Mouse (Mus musculus) right cerebral cortex, postnatal 10 days (tissue): ENCODE measurements around the gene Try10.
"Not testable (repeated sequence)": the region's sequence is repeated elsewhere in the genome, so short reads cannot be mapped to it uniquely, and the experiment has no call there.

Experiments used
- DNase-seq, 2 experiments: peaks; one replicate each; pipeline ENCODE4 v3.0.0; 2021; ENCODE audit warnings: low spot score in 2 of 2

The Try10 gene

GRCm38 (mm10) chr6:41353932-41354331 is at the start of gene Try10:
TSS of gene Try10 (plus strand) at chr6:41354105.
- DNase-seq = no peak

- not testable (repeated sequence) for DNase-seq
Observed at GRCm38 (mm10) chr6:41316741-41317140, 37.2 kb upstream of the Try10 start, which contains the start of gene Try5. TSS of gene Try5 (minus strand) at chr6:41316841.

DNA sequence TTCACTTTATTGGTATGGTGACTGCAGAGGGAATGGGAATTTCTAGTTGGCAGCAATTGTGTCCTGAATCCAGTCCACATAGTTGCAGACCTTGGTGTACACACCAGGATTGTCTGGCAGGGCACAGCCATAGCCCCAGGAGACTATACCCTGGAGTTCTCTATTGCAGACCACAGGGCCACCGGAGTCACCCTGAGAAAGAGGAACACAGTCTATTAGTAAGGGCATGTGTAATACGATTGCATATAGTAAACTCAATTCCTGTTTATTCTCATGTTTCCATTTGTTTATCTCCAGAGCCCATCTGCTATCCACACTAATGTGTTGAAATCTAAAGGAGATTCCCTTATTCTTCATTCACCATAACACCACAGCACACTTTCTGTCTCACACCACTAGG is 19.9 kb downstream of the Try10 start:
- not testable (repeated sequence) for DNase-seq

DNA sequence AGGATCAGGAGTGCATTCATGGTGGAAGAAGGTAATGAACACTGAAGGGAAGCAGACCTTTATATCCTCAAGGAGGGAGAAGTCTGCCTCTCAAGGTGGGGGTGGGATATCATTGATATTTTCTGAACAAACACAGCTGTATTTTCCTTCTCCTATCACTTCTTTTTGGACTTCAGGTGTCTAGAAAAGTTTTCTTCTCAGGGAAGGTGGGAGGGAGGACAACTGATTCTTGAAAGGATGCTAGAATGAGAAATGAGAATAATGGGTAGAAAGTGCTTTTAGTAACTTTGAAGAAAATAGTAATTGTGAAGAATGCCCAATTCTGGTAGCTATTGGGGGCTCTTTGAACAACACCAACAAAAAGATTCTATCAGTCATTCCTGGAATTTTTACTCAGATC is 23.7 kb downstream of the Try10 start, which contains the start of gene Prss3:
Prss3 (minus strand) TSS at position 101 of the 400 bp plus-strand sequence.
- not testable (repeated sequence) for DNase-seq

- DNase-seq = no peak
Observed at GRCm38 (mm10) chr6:41386781-41387180, 32.9 kb downstream of the Try10 start.

GRCm38 (mm10) chr6:41391640-41392039 is 37.7 kb downstream of the Try10 start:
- DNase-seq = not testable (repeated sequence)

DNA sequence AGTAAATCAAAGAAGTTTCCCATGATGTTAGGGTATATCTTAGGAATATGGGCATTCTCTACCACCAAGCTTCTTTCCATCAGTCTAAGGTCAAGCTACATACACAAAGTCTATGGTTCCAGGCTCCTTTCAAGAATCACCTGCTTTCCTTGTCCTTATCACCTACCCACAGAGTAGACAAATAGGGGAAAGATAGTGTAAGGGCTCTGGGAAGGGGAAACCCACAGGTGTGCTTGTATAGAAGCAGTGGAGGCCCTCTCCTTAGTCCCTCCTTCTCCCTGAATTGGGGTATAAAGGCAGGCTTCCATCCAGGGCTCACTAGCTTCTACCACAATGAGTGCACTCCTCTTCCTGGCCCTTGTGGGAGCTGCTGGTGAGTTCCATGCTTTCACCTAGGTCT is 38.2 kb downstream of the Try10 start, which contains the start of gene Gm5771:
Gm5771 (plus strand) TSS at position 301 of the 400 bp plus-strand sequence.
- not testable (repeated sequence) for DNase-seq
